Mouse (Mus musculus) B cell, adult (primary cell): ENCODE measurements around the gene Rnf222. TPM values are rescaled to one million over a fixed set of nuclear protein-coding genes. Genes with fewer than 3 reads are reported as not detected.

Experiments
- total RNA-seq: library from RNA; stranded (reverse); gene quantifications from 4 replicates; pipeline ENCODE4 v1.2.4, GENCODE M21; 2023; ENCODE audit not compliant: inconsistent age

The Rnf222 gene
- total RNA-seq, result not detected in 4 replicates

GRCm38 (mm10) chr11:68888253-68888652 is at the start of gene Rnf222:
TSS of gene Rnf222 (plus strand) at chr11:68888553.

GRCm38 (mm10) chr11:68871748-68872147 is 16.6 kb upstream of the Rnf222 start, which contains the start of gene Ndel1:
TSS of gene Ndel1 (minus strand) at chr11:68871858.

GRCm38 (mm10) chr11:68901351-68902046 is 13.1 kb downstream of the Rnf222 start, which contains the start of gene Rpl26:
TSS of gene Rpl26 (plus strand) at chr11:68901583.

GRCm38 (mm10) chr11:68926981-68927380 is 38.6 kb downstream of the Rnf222 start, which contains the start of gene Odf4:
TSS of gene Odf4 (minus strand) at chr11:68927081.

Other genes with a start within 250 kb of the Rnf222 start
- 0.48 to 0.96 TPM (median 0.95 TPM) in 4 replicates for gene Myh10, start 197.0 kb upstream of the Rnf222 start, total RNA-seq
- 58.5 to 71.2 TPM (median 62.1 TPM) in 4 replicates for gene Ndel1, start 16.7 kb upstream of the Rnf222 start, total RNA-seq
- 2,360 to 2,533 TPM (median 2,439 TPM) in 4 replicates for gene Rpl26, start 13.0 kb downstream of the Rnf222 start, total RNA-seq
- not detected in 4 replicates for gene Odf4, start 38.5 kb downstream of the Rnf222 start, total RNA-seq
- gene Arhgef15, start 68.9 kb downstream of the Rnf222 start, total RNA-seq, result 0.24 TPM in 1 of 4 replicates, not detected in the others
- gene Slc25a35, start 79.6 kb downstream of the Rnf222 start, total RNA-seq, result 2.7 to 3.4 TPM (median 3.0 TPM) in 4 replicates
- gene Rangrf, start 86.6 kb downstream of the Rnf222 start, total RNA-seq, result 4.7 to 8.4 TPM (median 5.1 TPM) in 4 replicates
- gene Pfas, start 119.9 kb downstream of the Rnf222 start, total RNA-seq, result 25.1 to 32.7 TPM (median 28.2 TPM) in 4 replicates
- 29.0 to 40.3 TPM (median 30.0 TPM) in 4 replicates for gene Ctc1, start 127.4 kb downstream of the Rnf222 start, total RNA-seq
- 5.5 to 9.8 TPM (median 7.8 TPM) in 4 replicates for gene Aurkb, start 157.1 kb downstream of the Rnf222 start, total RNA-seq
- 19.5 to 20.7 TPM (median 19.9 TPM) in 4 replicates for gene Borcs6, start 171.2 kb downstream of the Rnf222 start, total RNA-seq
- 1.8 to 7.1 TPM (median 3.8 TPM) in 4 replicates for gene Tmem107, start 182.3 kb downstream of the Rnf222 start, total RNA-seq
- 434 to 532 TPM (median 515 TPM) in 4 replicates for gene Vamp2, start 199.9 kb downstream of the Rnf222 start, total RNA-seq
- 798 to 901 TPM (median 848 TPM) in 4 replicates for gene Per1, start 206.7 kb downstream of the Rnf222 start, total RNA-seq
- gene Hes7, start 231.9 kb downstream of the Rnf222 start, total RNA-seq, result 0.27 to 0.48 TPM in 2 of 4 replicates, not detected in the others
- 0.35 TPM in 1 of 4 replicates, not detected in the others for gene 9130213A22Rik, start 234.0 kb downstream of the Rnf222 start, total RNA-seq
- gene Aloxe3, start 237.3 kb downstream of the Rnf222 start, total RNA-seq, result 1.3 to 2.1 TPM (median 1.4 TPM) in 4 replicates